Mouse (Mus musculus) forebrain, embryonic 11.5 days (tissue): Measurements from ENCODE around the gene Dgkb. TPM values are rescaled to one million over a fixed set of nuclear protein-coding genes. Genes with fewer than 3 reads are reported as not detected.

ENCODE experiments used
- ATAC-seq: fragments of 200-750 bp; cut with Nextera tagmentation; replicated peaks from 2 replicates; pipeline ENCODE4 v1.8.0; 2017; ENCODE audit warnings: moderate TSS enrichment; ENCODE audit not compliant: low FRiP score
- DNase-seq: peaks from one replicate; pipeline ENCODE4 v3.0.0-alpha.2; 2017; ENCODE audit warnings: low spot score
- H3K27ac ChIP-seq: fragments of 300-500 bp; sonication (generic); 2 replicates; pipeline ENCODE4 v1.5.1; 2014; ENCODE audit warnings: low read depth, low read length
- H3K27me3 ChIP-seq: fragments of 300-500 bp; sonication (generic); 2 replicates; pipeline ENCODE4 v1.6.1; 2014; ENCODE audit warnings: mild to moderate bottlenecking, low read length, mixed read lengths; ENCODE audit not compliant: control insufficient read depth, insufficient read depth
- H3K36me3 ChIP-seq: fragments of 300-500 bp; sonication (generic); 2 replicates; pipeline ENCODE4 v1.6.1; 2014; ENCODE audit warnings: mild to moderate bottlenecking, low read length, moderate library complexity, mixed read lengths; ENCODE audit not compliant: control insufficient read depth, insufficient read depth
- H3K4me1 ChIP-seq: fragments of 300-500 bp; sonication (generic); replicated peaks from 2 replicates; pipeline ENCODE4 v1.6.1; 2014; ENCODE audit warnings: low read length, mixed read lengths; ENCODE audit not compliant: control insufficient read depth, insufficient read depth
- H3K4me2 ChIP-seq: fragments of 300-500 bp; sonication (generic); 2 replicates; pipeline ENCODE4 v1.6.1; 2014; ENCODE audit warnings: low read depth, mild to moderate bottlenecking, low read length, moderate library complexity, mixed read lengths; ENCODE audit not compliant: severe bottlenecking
- H3K4me3 ChIP-seq: fragments of 300-500 bp; sonication (generic); 2 replicates; pipeline ENCODE4 v1.5.1; 2014; ENCODE audit warnings: low read depth, low read length
- H3K9ac ChIP-seq: fragments of 300-500 bp; sonication (generic); 2 replicates; pipeline ENCODE4 v1.6.1; 2014; ENCODE audit warnings: low read length
- H3K9me3 ChIP-seq: fragments of 300-500 bp; sonication (generic); 2 replicates; pipeline ENCODE4 v1.6.1; 2016; ENCODE audit warnings: low read length, mixed read lengths; ENCODE audit not compliant: control insufficient read depth
- WGBS: fragments of 180-500 bp; shearing (Covaris S2); extraction: QIAGEN DNeasy Blood & Tissue Kit; methylation state at CpG from one replicate; pipeline ENCODE4 v1.1.7; 2014; 5-methylcytosine and 5-hydroxymethylcytosine counted together
- polyA plus RNA-seq: library from polyadenylated mRNA; unstranded; fragments of >200 nt; fragmentation: Nextera tagmentation; extraction: Ambion mirVana; gene quantifications from 2 replicates; pipeline ENCODE4 v1.2.1, GENCODE M21; 2014

The Dgkb gene
- polyA plus RNA-seq = 0.79 and 1.6 TPM in 2 replicates

GRCm38 (mm10) chr12:37817426-37817825, at the start of gene Dgkb:
Gene Dgkb, plus strand, starts transcription at chr12:37817726.
- Histone ChIP-seq H3K4me2 (no peak within 1 kb of the TSS), H3K27ac (no peak within 1 kb of the TSS), H3K9me3 (no peaks in the 10 kb centered on the region), H3K27me3 (no peaks in the 10 kb centered on the region), H3K9ac (no peak within 1 kb of the TSS), H3K4me3 (no peak within 1 kb of the TSS), H3K4me1 (no peaks in the 10 kb centered on the region), H3K36me3 (no peaks in the 10 kb centered on the region)
- DNase-seq (no peak), ATAC-seq (no peak)
- 69% methylated on average over 3 of the region's 3 CpGs for WGBS

GRCm38 (mm10) chr12:37769844-37770243, 47.7 kb upstream of the Dgkb start:
- 78% methylated on average over 1 of the region's 1 CpGs for WGBS
- ATAC-seq = no peak
- no peak overlapping the region for H3K9ac ChIP-seq
- H3K27ac ChIP-seq = no peak overlapping the region
- no peaks in the 10 kb centered on the region for H3K9me3 ChIP-seq
- no peak overlapping the region for H3K4me2 ChIP-seq
- no peak overlapping the region for H3K4me3 ChIP-seq
- no peaks in the 10 kb centered on the region for H3K27me3 ChIP-seq
- no peak for DNase-seq
- peaks cover 5% of the 10 kb centered on the region; the same call in 1 of the 2 replicates for H3K4me1 ChIP-seq
- no peaks in the 10 kb centered on the region for H3K36me3 ChIP-seq

- peak overlapping the region; percentile 17 for H3K4me3 ChIP-seq
- peaks cover 5% of the 10 kb centered on the region; the same call in 1 of the 2 replicates for H3K4me1 ChIP-seq
- no peaks in the 10 kb centered on the region for H3K9me3 ChIP-seq
- H3K4me2 ChIP-seq = peak overlapping the region; percentile 46; the same call in 1 of the 2 replicates
- no peaks in the 10 kb centered on the region for H3K27me3 ChIP-seq
- ATAC-seq (peak; percentile 98), DNase-seq (peak; percentile 65)
- H3K27ac ChIP-seq = peak overlapping the region; percentile 50
- H3K36me3 ChIP-seq = no peaks in the 10 kb centered on the region
- WGBS = 5% methylated on average over 8 of the region's 8 CpGs
- no peak overlapping the region for H3K9ac ChIP-seq
Observed at GRCm38 (mm10) chr12:37773681-37774357, 43.7 kb upstream of the Dgkb start.

GRCm38 (mm10) chr12:37774591-37774990, 42.9 kb upstream of the Dgkb start:
- H3K4me3 ChIP-seq = no peak overlapping the region
- no peak overlapping the region for H3K9ac ChIP-seq
- no peaks in the 10 kb centered on the region for H3K27me3 ChIP-seq
- DNase-seq (no peak), ATAC-seq (peak; percentile 43)
- no peaks in the 10 kb centered on the region for H3K9me3 ChIP-seq
- WGBS = 39% methylated on average over 2 of the region's 2 CpGs
- no peaks in the 10 kb centered on the region for H3K36me3 ChIP-seq
- H3K27ac ChIP-seq = no peak overlapping the region
- peaks cover 5% of the 10 kb centered on the region; the same call in 1 of the 2 replicates for H3K4me1 ChIP-seq
- H3K4me2 ChIP-seq = no peak overlapping the region

- H3K4me1 ChIP-seq = no peaks in the 10 kb centered on the region
- no peak overlapping the region for H3K9ac ChIP-seq
- H3K36me3 ChIP-seq = no peaks in the 10 kb centered on the region
- ATAC-seq (0 out of 2 replicates have a peak, but pooled peaks have one; percentile 24), DNase-seq (no peak)
- H3K27me3 ChIP-seq = no peaks in the 10 kb centered on the region
- 90% methylated on average over 4 of the region's 4 CpGs for WGBS
- H3K4me2 ChIP-seq = no peak overlapping the region
- H3K9me3 ChIP-seq = no peaks in the 10 kb centered on the region
- no peak overlapping the region for H3K4me3 ChIP-seq
- H3K27ac ChIP-seq = no peak overlapping the region
Observed at GRCm38 (mm10) chr12:37796265-37796928, 21.1 kb upstream of the Dgkb start.

GRCm38 (mm10) chr12:37814122-37814521, 3.4 kb upstream of the Dgkb start:
- Histone ChIP-seq H3K9me3 (no peaks in the 10 kb centered on the region), H3K4me2 (no peak overlapping the region), H3K4me3 (no peak overlapping the region), H3K36me3 (no peaks in the 10 kb centered on the region), H3K9ac (no peak overlapping the region), H3K4me1 (no peaks in the 10 kb centered on the region), H3K27ac (no peak overlapping the region), H3K27me3 (no peaks in the 10 kb centered on the region)
- DNase-seq = no peak
- no peak for ATAC-seq
- 56% methylated on average over 3 of the region's 3 CpGs for WGBS

GRCm38 (mm10) chr12:37821052-37821810, 3.7 kb downstream of the Dgkb start:
- H3K4me2 ChIP-seq = no peak overlapping the region
- H3K36me3 ChIP-seq = no peaks in the 10 kb centered on the region
- no peak overlapping the region for H3K4me3 ChIP-seq
- no peak for DNase-seq
- no peaks in the 10 kb centered on the region for H3K9me3 ChIP-seq
- H3K27ac ChIP-seq = no peak overlapping the region
- no peak overlapping the region for H3K9ac ChIP-seq
- no peaks in the 10 kb centered on the region for H3K27me3 ChIP-seq
- no peak for ATAC-seq
- no peaks in the 10 kb centered on the region for H3K4me1 ChIP-seq
- WGBS = 96% methylated on average over 8 of the region's 8 CpGs
